Mouse (Mus musculus): Measurements from ENCODE around the gene Lingo2.

DNA sequence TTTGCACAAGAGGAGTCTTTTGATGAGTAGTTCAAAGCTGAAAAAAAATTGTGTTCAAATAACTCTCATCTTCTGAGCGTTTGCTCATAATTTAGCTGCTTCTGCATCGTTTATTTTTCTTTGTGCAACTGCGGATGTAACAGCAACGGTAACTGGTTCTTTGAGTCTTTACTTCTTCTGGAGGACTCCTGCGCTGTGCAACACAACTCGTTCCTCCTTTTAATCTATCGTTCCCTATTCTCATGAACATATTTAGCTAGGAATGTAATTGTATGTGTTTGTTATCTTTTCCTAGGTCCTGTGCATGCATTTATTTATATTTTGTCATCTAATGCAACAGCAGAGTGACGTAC is 661.9 kb downstream of the Lingo2 start:
- no peak for TF ChIP-seq POLR2A (IDR thresholded peaks at IDR 0.05; ENCODE audit: borderline replicate concordance, low read depth, low read length)
- no peak for TF ChIP-seq CTCF (IDR thresholded peaks at IDR 0.05; ENCODE audit: low read depth, low read length)
